8 mouse cellular contexts compared by ENCODE assay signal in the genomic region with DNA sequence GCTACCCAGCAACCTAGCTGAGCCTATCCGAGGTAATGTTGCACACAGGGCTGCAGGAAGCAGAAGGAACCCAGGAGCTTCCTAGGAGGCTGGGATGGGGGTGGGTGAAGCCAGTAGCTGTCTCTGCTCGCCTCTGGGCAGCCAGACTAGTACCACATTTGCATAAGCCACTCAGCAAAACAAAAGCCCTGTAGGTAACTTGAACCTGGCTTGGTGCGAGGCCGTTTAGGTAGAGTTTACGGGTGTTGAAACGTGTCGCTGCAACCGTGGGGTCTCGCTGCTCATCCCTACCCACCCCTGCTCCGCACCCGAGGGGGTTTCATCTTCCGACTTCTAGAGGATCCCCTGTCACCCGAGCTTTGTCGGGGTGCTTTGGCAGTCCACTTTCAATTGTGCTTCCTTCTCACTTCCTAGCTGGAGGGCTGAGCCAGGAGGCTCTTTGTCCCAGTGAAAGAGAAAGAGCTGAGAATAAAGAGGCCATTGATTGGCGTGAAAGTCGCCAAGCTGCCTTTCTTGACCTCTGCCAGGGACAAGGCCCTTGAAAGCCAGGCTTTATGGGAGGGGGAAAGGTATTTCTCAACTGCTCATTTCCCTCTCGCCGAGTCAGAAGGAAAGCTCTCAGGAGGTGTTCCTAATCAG. TPM values are rescaled to one million over a fixed set of nuclear protein-coding genes. Genes with fewer than 3 reads are reported as not detected.
A peak's percentile ranks its signal among the peaks of the same experiment; 100 is the strongest.
DNase-seq lines count a peak whose midpoint lies in the region.

No protein-coding gene starts in this region.

- WGBS in hindbrain, embryonic 10.5 days, result under 1% methylated on average over 18 of the region's 18 CpGs

- H3K9me3 ChIP-seq in hindbrain, embryonic 10.5 days, result no peaks in the 10 kb centered on the region

- H3K4me3 ChIP-seq in hindbrain, embryonic 10.5 days, result peak overlapping the region; percentile 46

- peak overlapping the region; percentile 90 for H3K27ac ChIP-seq in hindbrain, embryonic 10.5 days

- H3K4me1 ChIP-seq in hindbrain, embryonic 10.5 days (replicated peaks), result peaks cover 32% of the 10 kb centered on the region

- H3K27me3 ChIP-seq in hindbrain, embryonic 10.5 days (ENCODE audit: insufficient read depth, poor library complexity, severe bottlenecking), result peaks cover 87% of the 10 kb centered on the region

- H3K36me3 ChIP-seq in hindbrain, embryonic 10.5 days, result no peaks in the 10 kb centered on the region

- peak; percentile 11 to 18 for DNase-seq in kidney, postnatal 4 days
- DNase-seq in kidney, postnatal 36 days, result no peak
- peak; percentile 79 for DNase-seq in hindbrain, embryonic 10.5 days (ENCODE audit: low spot score)
- peak; percentile 29 for DNase-seq in lung, postnatal 14 days
- no peak for DNase-seq in layer of hippocampus, adult 18-20 months (ENCODE audit: low spot score in 2 of 2)
- DNase-seq in layer of hippocampus, adult 11-12 months (ENCODE audit: low spot score), result no peak
- DNase-seq in frontal cortex, postnatal 36 days (ENCODE audit: low spot score in 2 of 2), result no peak
- DNase-seq in urinary bladder, postnatal 36 days (ENCODE audit: low spot score in 2 of 2), result no peak

RNA-seq across cellular contexts. Expression of gene Rybp, which starts 48.3 kb away (rescaled TPM):
- 9.2 and 10.4 TPM in 2 replicates for polyA plus RNA-seq in hindbrain, embryonic 10.5 days (2016; fragmentation: Nextera tagmentation; extraction: Ambion mirVana)
- 10 to 100 TPM; 57.0 to 57.9 TPM for total RNA-seq in layer of hippocampus, adult 18-20 months (2021)

Comparison
In these comparisons a context has a peak if more than half of its experiments do, and no peak if none do; other contexts are left out.
1. DNase-seq: peak in kidney, postnatal 4 days (2 of 2), hindbrain, embryonic 10.5 days (single experiment) and lung, postnatal 14 days (single experiment); none in kidney, postnatal 36 days (0 of 2), layer of hippocampus, adult 18-20 months (0 of 2), layer of hippocampus, adult 11-12 months (single experiment), frontal cortex, postnatal 36 days (0 of 2) and urinary bladder, postnatal 36 days (0 of 2).